Mouse (Mus musculus) liver, embryonic 14.5 days (tissue): Measurements from ENCODE around the gene BC049715. TPM values are rescaled to one million over a fixed set of nuclear protein-coding genes. Genes with fewer than 3 reads are reported as not detected.
A peak's percentile ranks its signal among the peaks of the same experiment; 100 is the strongest.

Source experiments
- ATAC-seq: fragments of 200-750 bp; cut with Nextera tagmentation; 2 replicates; pipeline ENCODE4 v1.8.0; 2017; ENCODE audit warnings: moderate number of reproducible peaks, mild to moderate bottlenecking, moderate library complexity; ENCODE audit not compliant: insufficient read depth
- DNase-seq, 3 experiments: peaks; one replicate each; pipeline ENCODE4 v3.0.0-alpha.2; 2012 to 2013; ENCODE audit warnings: low read depth in 3 of 3, low spot score in 3 of 3
- H3K27ac ChIP-seq: fragments of 300-500 bp; sonication (generic); 2 replicates; pipeline ENCODE4 v1.5.1; 2014; ENCODE audit warnings: moderate library complexity, mild to moderate bottlenecking, control low read depth, inconsistent platforms
- H3K27me3 ChIP-seq: fragments of 300-500 bp; sonication (generic); 2 replicates; pipeline ENCODE4 v1.6.1; 2014; ENCODE audit warnings: mild to moderate bottlenecking, low read length, moderate library complexity; ENCODE audit not compliant: control insufficient read depth, insufficient read depth
- H3K36me3 ChIP-seq: fragments of 300-500 bp; sonication (generic); replicated peaks from 2 replicates; pipeline ENCODE4 v1.6.1; 2014; ENCODE audit warnings: low read depth; ENCODE audit not compliant: control insufficient read depth, insufficient read depth
- H3K4me1 ChIP-seq, 2 experiments: fragments of 200-500 bp in 1 of 2; fragments of 300-500 bp in 1 of 2; sonication (generic) in 1 of 2; replicated peaks; 2 replicates each; pipeline ENCODE4 v1.6.1; 2012 to 2014; ENCODE audit warnings: antibody characterized with exemption in 1 of 2, inconsistent platforms in 1 of 2, low read length in 1 of 2; ENCODE audit not compliant: control insufficient read depth in 2 of 2, insufficient read depth in 2 of 2
- H3K4me2 ChIP-seq: fragments of 300-500 bp; sonication (generic); 2 replicates; pipeline ENCODE4 v1.6.1; 2014; ENCODE audit warnings: low read depth, mild to moderate bottlenecking, control low read depth, moderate library complexity
- H3K4me3 ChIP-seq, 2 experiments: fragments of 200-500 bp in 1 of 2; fragments of 300-500 bp in 1 of 2; sonication (generic) in 1 of 2; 2 replicates each; pipeline ENCODE4 v1.5.1; 2012 to 2014; ENCODE audit warnings: low read depth in 2 of 2, low read length in 2 of 2, mild to moderate bottlenecking in 2 of 2, control low read depth in 1 of 2, inconsistent platforms in 1 of 2, moderate library complexity in 1 of 2; ENCODE audit not compliant: insufficient read depth in 1 of 2
- H3K9ac ChIP-seq: fragments of 300-500 bp; sonication (generic); replicated peaks from 2 replicates; pipeline ENCODE4 v1.6.1; 2014; ENCODE audit warnings: mild to moderate bottlenecking, control low read depth, moderate library complexity
- H3K9me3 ChIP-seq: fragments of 300-500 bp; sonication (generic); 2 replicates; pipeline ENCODE4 v1.6.1; 2016; ENCODE audit warnings: low read length, mixed read lengths; ENCODE audit not compliant: control insufficient read depth
- CTCF ChIP-seq: IDR thresholded peaks from 2 replicates; pipeline ENCODE4 v1.5.1; 2016; ENCODE audit warnings: antibody characterized with exemption, low read depth, control low read depth
- EP300 ChIP-seq: IDR thresholded peaks from 2 replicates; pipeline ENCODE4 v1.6.1; 2016; ENCODE audit warnings: antibody characterized with exemption, low read depth
- WGBS: fragments of 180-500 bp; shearing (Covaris S2); extraction: QIAGEN DNeasy Blood & Tissue Kit; methylation state at CpG from one replicate; pipeline ENCODE4 v1.1.7; 2014; ENCODE audit not compliant: insufficient replicate concordance; 5-methylcytosine and 5-hydroxymethylcytosine counted together
- polyA plus RNA-seq, 2 experiments: library from polyadenylated mRNA; depleted of rRNA in 1 of 2; stranded (reverse) in 1 of 2; unstranded in 1 of 2; fragments of >200 nt; fragmentation: Nextera tagmentation in 1 of 2; extraction: Ambion mirVana in 1 of 2; gene quantifications; 2 replicates each; pipeline versions ENCODE4 v1.2.1 to v1.2.3; 2012 to 2014

The BC049715 gene
- polyA plus RNA-seq, 2 experiments: 0.71 to 0.73 TPM

DNA sequence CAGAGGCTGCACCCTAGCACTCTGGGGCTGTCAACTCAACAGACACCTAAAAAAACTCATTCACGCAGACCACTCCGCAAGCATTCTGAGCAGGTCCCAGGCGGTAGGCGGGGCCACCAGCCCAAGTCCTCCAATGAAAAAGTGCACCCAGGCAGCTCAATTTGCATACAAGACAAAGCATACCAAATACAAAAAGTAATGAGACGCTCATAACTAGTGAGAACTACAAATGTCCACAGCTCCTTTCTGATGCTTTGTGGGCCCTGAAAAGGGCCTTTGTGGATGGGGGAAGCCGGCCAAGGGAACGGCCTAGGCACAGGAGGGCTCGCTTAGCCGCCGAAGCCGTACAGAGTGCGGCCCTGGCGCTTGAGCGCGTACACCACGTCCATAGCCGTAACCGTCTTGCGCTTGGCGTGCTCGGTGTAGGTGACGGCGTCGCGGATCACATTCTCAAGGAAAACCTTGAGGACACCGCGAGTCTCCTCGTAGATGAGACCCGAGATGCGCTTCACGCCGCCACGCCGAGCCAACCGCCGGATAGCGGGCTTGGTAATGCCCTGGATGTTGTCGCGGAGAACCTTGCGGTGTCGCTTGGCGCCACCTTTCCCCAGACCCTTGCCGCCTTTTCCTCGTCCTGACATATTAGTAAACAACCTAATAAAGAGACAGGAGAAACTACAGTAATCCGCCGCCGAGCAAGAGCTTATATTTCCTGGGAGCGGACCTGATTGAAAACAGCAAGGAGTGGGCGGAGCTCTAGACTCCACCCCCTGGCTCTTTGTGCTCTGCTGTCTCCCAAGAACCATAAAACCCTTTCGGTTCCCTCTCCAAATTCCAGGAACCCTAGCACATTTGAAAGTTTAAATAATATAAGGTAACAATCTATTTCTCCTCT is 23.4 kb upstream of the BC049715 start, which contains the start of gene Hist4h4:
Gene Hist4h4, minus strand, starts transcription at position 677 of the 895 bp plus-strand sequence.
- TF ChIP-seq EP300 (peak; percentile 86), CTCF (no peak)
- H3K4me3 ChIP-seq: peak within 1 kb of the TSS; percentile 58 to 80
- peak within 1 kb of the TSS; percentile 99 for H3K9ac ChIP-seq
- H3K27ac ChIP-seq: peak within 1 kb of the TSS; percentile 100
- H3K27me3 ChIP-seq: no peaks in the 10 kb centered on the region
- ATAC-seq (peak; percentile 74), DNase-seq (peak; percentile 85 to 95 (median 92))
- no peaks in the 10 kb centered on the region for H3K36me3 ChIP-seq
- H3K4me1 ChIP-seq: peaks cover 38 to 46% of the 10 kb centered on the region in 2 experiments
- H3K9me3 ChIP-seq: no peaks in the 10 kb centered on the region
- WGBS: under 1% methylated on average over 50 of the region's 50 CpGs
- peak within 1 kb of the TSS; percentile 94 for H3K4me2 ChIP-seq

DNA sequence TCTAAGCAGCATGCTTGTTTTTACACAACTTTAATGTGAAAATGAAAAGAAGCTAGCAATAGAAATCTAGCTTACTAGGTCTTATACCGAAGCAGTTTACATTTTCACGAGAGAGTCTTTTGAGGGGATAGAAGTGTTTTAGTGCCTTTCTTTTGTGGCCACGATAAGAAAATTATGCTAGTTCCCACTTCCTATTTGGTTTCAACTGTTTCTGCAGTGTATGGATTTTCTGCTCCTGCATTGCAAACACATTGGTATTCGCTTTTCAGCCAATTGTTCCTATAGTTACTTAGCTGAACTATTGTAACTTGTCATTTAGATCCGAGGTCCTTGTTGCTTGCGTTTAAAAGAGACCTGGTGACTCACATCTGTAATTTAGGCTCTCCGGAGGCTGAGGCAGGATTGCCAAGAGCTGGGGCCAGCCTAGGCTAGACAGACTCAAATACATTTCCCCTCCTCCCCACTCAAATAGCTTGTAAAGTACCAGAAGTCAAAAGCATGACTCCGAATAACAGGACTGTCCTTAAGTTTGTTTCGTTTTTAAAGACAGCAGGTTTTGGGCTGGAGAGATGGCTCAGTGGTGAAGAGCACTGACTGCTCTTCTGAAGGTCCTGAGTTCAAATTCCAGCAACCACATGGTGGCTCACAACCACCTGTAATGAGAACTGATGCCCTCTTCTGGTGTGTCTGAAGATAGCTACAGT is 22.6 kb upstream of the BC049715 start:
- peaks cover 38 to 47% of the 10 kb centered on the region in 2 experiments for H3K4me1 ChIP-seq
- peak overlapping the region; percentile 100 for H3K27ac ChIP-seq
- ATAC-seq: no peak
- WGBS: 8% methylated on average over 9 of the region's 9 CpGs
- DNase-seq: peak in 2 of 3 experiments; percentile 36 to 44
- H3K4me3 ChIP-seq: peak overlapping the region; percentile 58 to 80
- peak overlapping the region; percentile 94 for H3K4me2 ChIP-seq
- TF ChIP-seq EP300: no peak
- no peak; the same call in 1 of the 2 replicates for TF ChIP-seq CTCF
- no peaks in the 10 kb centered on the region for H3K36me3 ChIP-seq
- H3K9me3 ChIP-seq: no peaks in the 10 kb centered on the region
- no peaks in the 10 kb centered on the region for H3K27me3 ChIP-seq
- peak overlapping the region; percentile 99 for H3K9ac ChIP-seq

DNA sequence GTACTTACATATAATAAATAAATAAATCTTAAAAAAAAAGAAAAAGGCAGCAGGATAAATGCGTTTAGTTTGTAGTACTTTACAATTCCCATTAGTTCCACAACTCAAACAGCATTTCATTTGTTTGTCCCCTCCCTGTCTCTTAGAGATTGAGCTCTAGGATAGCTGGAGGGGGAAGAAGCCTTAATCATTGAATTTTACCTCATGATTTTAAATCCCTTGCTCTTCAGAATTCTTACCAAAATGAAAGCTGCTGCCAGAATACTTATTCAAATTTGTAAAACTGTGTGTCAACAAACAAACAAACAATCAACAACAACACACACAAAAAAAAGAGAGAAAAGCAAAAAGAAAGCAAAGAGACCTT is 22.0 kb upstream of the BC049715 start:
- WGBS: 69% methylated on average over 1 of the region's 1 CpGs
- no peaks in the 10 kb centered on the region for H3K36me3 ChIP-seq
- H3K27ac ChIP-seq: peak overlapping the region; percentile 100
- peaks cover 44 to 52% of the 10 kb centered on the region in 2 experiments for H3K4me1 ChIP-seq
- peak overlapping the region; percentile 99 for H3K9ac ChIP-seq
- ATAC-seq: no peak
- peak overlapping the region in 1 of 2 experiments; percentile 80; a peak in 1 of 4 replicates for H3K4me3 ChIP-seq
- H3K4me2 ChIP-seq: peak overlapping the region; percentile 94
- no peak for TF ChIP-seq EP300
- H3K9me3 ChIP-seq: no peaks in the 10 kb centered on the region
- no peak for DNase-seq
- H3K27me3 ChIP-seq: no peaks in the 10 kb centered on the region

DNA sequence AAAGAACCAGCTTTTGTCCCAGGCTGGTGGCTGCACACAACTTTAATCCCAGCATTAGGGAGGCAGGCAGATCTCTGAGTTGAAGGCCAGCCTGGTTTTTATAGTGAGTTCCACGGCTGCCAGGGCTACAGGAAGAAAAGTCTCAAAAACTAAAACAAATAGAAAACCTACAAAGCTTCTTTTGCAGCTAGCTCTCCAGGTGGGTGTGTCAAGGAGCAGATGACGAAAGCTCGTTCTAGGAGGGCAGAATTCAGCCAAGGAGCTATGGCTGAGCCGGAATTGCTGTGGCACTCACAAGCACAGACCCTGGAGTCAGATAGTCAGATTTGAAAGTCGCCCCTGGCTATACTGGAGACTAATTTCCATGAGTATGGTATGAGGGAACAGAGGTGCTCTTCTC is 20.6 kb upstream of the BC049715 start:
- Histone ChIP-seq H3K4me1 (peaks cover 38 to 44% of the 10 kb centered on the region in 2 experiments), H3K27ac (peak overlapping the region; percentile 90), H3K36me3 (peaks cover 2% of the 10 kb centered on the region), H3K4me3 (peak overlapping the region; percentile 12 to 78; a peak in 2 of 4 replicates), H3K9ac (peak overlapping the region; percentile 78), H3K9me3 (no peaks in the 10 kb centered on the region), H3K4me2 (peak overlapping the region; percentile 88), H3K27me3 (no peaks in the 10 kb centered on the region)
- TF ChIP-seq CTCF: no peak
- no peak for TF ChIP-seq EP300
- ATAC-seq (no peak), DNase-seq (no peak)
- WGBS: 63% methylated on average over 5 of the region's 5 CpGs
